Mouse (Mus musculus) midbrain, embryonic 15.5 days (tissue): ENCODE measurements around the gene Birc2. TPM values are rescaled to one million over a fixed set of nuclear protein-coding genes. Genes with fewer than 3 reads are reported as not detected.
"Not testable (repeated sequence)": the region's sequence is repeated elsewhere in the genome, so short reads cannot be mapped to it uniquely, and the experiment has no call there.

Experiments used
- ATAC-seq: fragments of 200-750 bp; cut with Nextera tagmentation; replicated peaks from 2 replicates; pipeline ENCODE4 v1.8.0; 2017; ENCODE audit warnings: moderate TSS enrichment
- H3K27ac ChIP-seq: fragments of 300-500 bp; sonication (generic); 2 replicates; pipeline ENCODE4 v1.5.1; 2015; ENCODE audit warnings: mild to moderate bottlenecking, inconsistent platforms
- H3K27me3 ChIP-seq: fragments of 300-500 bp; sonication (generic); replicated peaks from 2 replicates; pipeline ENCODE4 v1.6.1; 2015; ENCODE audit warnings: inconsistent platforms
- H3K36me3 ChIP-seq: fragments of 300-500 bp; sonication (generic); replicated peaks from 2 replicates; pipeline ENCODE4 v1.6.1; 2015; ENCODE audit warnings: inconsistent platforms
- H3K4me1 ChIP-seq: fragments of 300-500 bp; sonication (generic); 2 replicates; pipeline ENCODE4 v1.6.1; 2015; ENCODE audit warnings: inconsistent platforms
- H3K4me2 ChIP-seq: fragments of 300-500 bp; sonication (generic); 2 replicates; pipeline ENCODE4 v1.6.1; 2015; ENCODE audit warnings: inconsistent platforms, mild to moderate bottlenecking, moderate library complexity
- H3K4me3 ChIP-seq: fragments of 300-500 bp; sonication (generic); 2 replicates; pipeline ENCODE4 v1.5.1; 2015; ENCODE audit warnings: mild to moderate bottlenecking, inconsistent platforms
- H3K9ac ChIP-seq: fragments of 300-500 bp; sonication (generic); 2 replicates; pipeline ENCODE4 v1.6.1; 2015; ENCODE audit warnings: mild to moderate bottlenecking, inconsistent platforms
- H3K9me3 ChIP-seq: fragments of 300-500 bp; sonication (generic); 2 replicates; pipeline ENCODE4 v1.6.1; 2016; ENCODE audit warnings: inconsistent platforms
- WGBS: fragments of 180-500 bp; shearing (Covaris S2); methylation state at CpG from one replicate; pipeline ENCODE4 v1.1.7; 2015; ENCODE audit warnings: mixed read lengths; 5-methylcytosine and 5-hydroxymethylcytosine counted together
- polyA plus RNA-seq: library from polyadenylated mRNA; unstranded; fragments of >200 nt; fragmentation: Nextera tagmentation; extraction: Ambion mirVana; gene quantifications from 2 replicates; pipeline ENCODE4 v1.2.1, GENCODE M21; 2015

Birc2 gene
- polyA plus RNA-seq, 1 experiment from 2014 or later = 45.5 TPM

- not testable (repeated sequence) for H3K9ac ChIP-seq, H3K27ac ChIP-seq, H3K4me3 ChIP-seq, H3K9me3 ChIP-seq, H3K27me3 ChIP-seq, H3K4me2 ChIP-seq, ATAC-seq, H3K4me1 ChIP-seq, H3K36me3 ChIP-seq
- 92% methylated on average over 2 of the region's 2 CpGs for WGBS
These were observed 30.1 kb upstream of the Birc2 start for GRCm38 (mm10) chr9:7866981-7867380.

- no peak overlapping the region for H3K4me2 ChIP-seq
- 88% methylated on average over 5 of the region's 5 CpGs for WGBS
- H3K36me3 ChIP-seq = no peaks in the 10 kb centered on the region
- no peak overlapping the region for H3K4me3 ChIP-seq
- H3K4me1 ChIP-seq = no peaks in the 10 kb centered on the region
- no peaks in the 10 kb centered on the region for H3K27me3 ChIP-seq
- ATAC-seq = no peak
- H3K27ac ChIP-seq = no peak overlapping the region
- H3K9ac ChIP-seq = no peak overlapping the region
- no peaks in the 10 kb centered on the region for H3K9me3 ChIP-seq
These were observed 24.1 kb upstream of the Birc2 start for GRCm38 (mm10) chr9:7860976-7861375.

GRCm38 (mm10) chr9:7855912-7856311 lies 19.0 kb upstream of the Birc2 start:
- Histone ChIP-seq H3K4me1 (no peaks in the 10 kb centered on the region), H3K9ac (no peak overlapping the region), H3K9me3 (no peaks in the 10 kb centered on the region), H3K36me3 (no peaks in the 10 kb centered on the region), H3K27ac (no peak overlapping the region), H3K27me3 (no peaks in the 10 kb centered on the region), H3K4me2 (no peak overlapping the region), H3K4me3 (no peak overlapping the region)
- WGBS = 58% methylated on average over 3 of the region's 3 CpGs
- no peak for ATAC-seq

- Histone ChIP-seq H3K4me3 (no peak overlapping the region), H3K9ac (no peak overlapping the region), H3K4me1 (no peaks in the 10 kb centered on the region), H3K27ac (no peak overlapping the region), H3K36me3 (no peaks in the 10 kb centered on the region), H3K27me3 (no peaks in the 10 kb centered on the region), H3K4me2 (no peak overlapping the region), H3K9me3 (no peaks in the 10 kb centered on the region)
- ATAC-seq = no peak
- 56% methylated on average over 1 of the region's 1 CpGs for WGBS
These were observed 18.5 kb upstream of the Birc2 start for GRCm38 (mm10) chr9:7855374-7855773.

GRCm38 (mm10) chr9:7854196-7854595 lies 17.3 kb upstream of the Birc2 start:
- H3K4me3 ChIP-seq, H3K36me3 ChIP-seq, H3K4me1 ChIP-seq, H3K27me3 ChIP-seq, H3K9me3 ChIP-seq, H3K27ac ChIP-seq, H3K4me2 ChIP-seq, H3K9ac ChIP-seq, ATAC-seq: not testable (repeated sequence)
- WGBS = 65% methylated on average over 14 of the region's 14 CpGs

- 76% methylated on average over 4 of the region's 4 CpGs for WGBS
- H3K4me3 ChIP-seq = no peak overlapping the region
- H3K9ac ChIP-seq = no peak overlapping the region
These were observed 15.7 kb upstream of the Birc2 start for GRCm38 (mm10) chr9:7852346-7853230.

GRCm38 (mm10) chr9:7851841-7852240 lies 15.0 kb upstream of the Birc2 start:
- no peak for ATAC-seq
- Histone ChIP-seq H3K27me3 (no peaks in the 10 kb centered on the region), H3K4me1 (no peaks in the 10 kb centered on the region), H3K36me3 (no peaks in the 10 kb centered on the region), H3K27ac (no peak overlapping the region), H3K9me3 (no peaks in the 10 kb centered on the region), H3K4me2 (no peak overlapping the region), H3K9ac (no peak overlapping the region), H3K4me3 (no peak overlapping the region)
- WGBS = 92% methylated on average over 8 of the region's 8 CpGs

More at GRCm38 (mm10) chr9:7852346-7853230, 15.7 kb upstream of the Birc2 start:
- Histone ChIP-seq H3K27me3 (no peaks in the 10 kb centered on the region), H3K36me3 (no peaks in the 10 kb centered on the region), H3K4me1 (no peaks in the 10 kb centered on the region), H3K9me3 (no peaks in the 10 kb centered on the region), H3K27ac (no peak overlapping the region), H3K4me2 (no peak overlapping the region)
- ATAC-seq = no peak

GRCm38 (mm10) chr9:7848191-7848590 lies 11.3 kb upstream of the Birc2 start:
- no peak overlapping the region for H3K4me3 ChIP-seq
- H3K4me2 ChIP-seq = no peak overlapping the region
- H3K9ac ChIP-seq = no peak overlapping the region
- no peak overlapping the region for H3K27ac ChIP-seq
- H3K36me3 ChIP-seq = no peaks in the 10 kb centered on the region
- no peaks in the 10 kb centered on the region for H3K4me1 ChIP-seq
- H3K9me3 ChIP-seq = no peaks in the 10 kb centered on the region
- no peak for ATAC-seq
- WGBS = 92% methylated on average over 18 of the region's 18 CpGs
- no peaks in the 10 kb centered on the region for H3K27me3 ChIP-seq

- H3K4me1 ChIP-seq = no peaks in the 10 kb centered on the region
- H3K9ac ChIP-seq = no peak overlapping the region
- no peaks in the 10 kb centered on the region for H3K9me3 ChIP-seq
- no peaks in the 10 kb centered on the region for H3K27me3 ChIP-seq
- no peaks in the 10 kb centered on the region for H3K36me3 ChIP-seq
- no peak overlapping the region for H3K4me2 ChIP-seq
- ATAC-seq = no peak
- 85% methylated on average over 1 of the region's 1 CpGs for WGBS
- no peak overlapping the region for H3K4me3 ChIP-seq
- no peak overlapping the region for H3K27ac ChIP-seq
These were observed 9.9 kb upstream of the Birc2 start for GRCm38 (mm10) chr9:7846667-7847199.

GRCm38 (mm10) chr9:7845216-7845895 lies 8.5 kb upstream of the Birc2 start:
- no peaks in the 10 kb centered on the region for H3K36me3 ChIP-seq
- no peak overlapping the region for H3K4me3 ChIP-seq
- no peaks in the 10 kb centered on the region for H3K4me1 ChIP-seq
- H3K4me2 ChIP-seq = no peak overlapping the region
- ATAC-seq = no peak
- WGBS = 68% methylated on average over 4 of the region's 4 CpGs
- no peak overlapping the region for H3K9ac ChIP-seq
- H3K27me3 ChIP-seq = no peaks in the 10 kb centered on the region
- H3K27ac ChIP-seq = no peak overlapping the region
- no peaks in the 10 kb centered on the region for H3K9me3 ChIP-seq

GRCm38 (mm10) chr9:7841221-7841620 lies 4.4 kb upstream of the Birc2 start:
- Histone ChIP-seq H3K9me3 (no peaks in the 10 kb centered on the region), H3K4me2 (no peak overlapping the region), H3K36me3 (no peaks in the 10 kb centered on the region), H3K27ac (no peak overlapping the region), H3K9ac (no peak overlapping the region), H3K4me1 (peaks cover 4% of the 10 kb centered on the region; the same call in 1 of the 2 replicates), H3K27me3 (no peaks in the 10 kb centered on the region), H3K4me3 (no peak overlapping the region)
- ATAC-seq = no peak
- 81% methylated on average over 6 of the region's 6 CpGs for WGBS

- peak overlapping the region; percentile 87 for H3K9ac ChIP-seq
- H3K36me3 ChIP-seq = no peaks in the 10 kb centered on the region; the same call in 1 of the 2 replicates
- H3K27ac ChIP-seq = peak overlapping the region; percentile 99
- peak; percentile 48 for ATAC-seq
- H3K4me1 ChIP-seq = peaks cover 28% of the 10 kb centered on the region
- no peaks in the 10 kb centered on the region for H3K9me3 ChIP-seq
- no peaks in the 10 kb centered on the region for H3K27me3 ChIP-seq
- H3K4me2 ChIP-seq = peak overlapping the region; percentile 73
- peak overlapping the region; percentile 70 for H3K4me3 ChIP-seq
- WGBS = 14% methylated on average over 14 of the region's 14 CpGs
These were observed 1.1 kb upstream of the Birc2 start for GRCm38 (mm10) chr9:7837806-7838440.
